Mouse (Mus musculus) subcutaneous adipose tissue, adult 2 months (tissue): ENCODE measurements around the gene Gm11237. TPM values are rescaled to one million over a fixed set of nuclear protein-coding genes. Genes with fewer than 3 reads are reported as not detected.

Source experiments
- polyA plus RNA-seq: library from polyadenylated mRNA; depleted of rRNA; stranded (reverse); fragments of >200 nt; gene quantifications from 2 replicates; pipeline ENCODE4 v1.2.3, GENCODE M21; 2012; ENCODE audit warnings: low replicate concordance; rRNA removed

The Gm11237 gene
- not detected in 2 replicates for polyA plus RNA-seq

GRCm38 (mm10) chr4:73622684-73623083 is at the start of gene Gm11237:
Gm11237 (plus strand) TSS chr4:73622984.

GRCm38 (mm10) chr4:73607581-73607980 is 15.2 kb upstream of the Gm11237 start, which contains the start of gene Gm11238:
Gm11238 (plus strand) TSS chr4:73607881.

GRCm38 (mm10) chr4:73637821-73638220 is 15.0 kb downstream of the Gm11237 start, which contains the start of gene Gm11236:
Gm11236 (plus strand) TSS chr4:73638121.

GRCm38 (mm10) chr4:73668054-73668453 is 45.3 kb downstream of the Gm11237 start, which contains the start of gene Gm11239:
Gm11239 (plus strand) TSS chr4:73668354.

Other genes starting within 250 kb of the Gm11237 start
- not detected in 2 replicates for gene Gm11487, start 217.9 kb upstream of the Gm11237 start, polyA plus RNA-seq
- not detected in 2 replicates for gene Gm11238, start 15.1 kb upstream of the Gm11237 start, polyA plus RNA-seq
- not detected in 2 replicates for gene Gm11236, start 15.1 kb downstream of the Gm11237 start, polyA plus RNA-seq
- not detected in 2 replicates for gene Gm11239, start 45.4 kb downstream of the Gm11237 start, polyA plus RNA-seq
- gene Gm428, start 60.5 kb downstream of the Gm11237 start, polyA plus RNA-seq, result not detected in 2 replicates
- gene Rasef, start 168.0 kb downstream of the Gm11237 start, polyA plus RNA-seq, result 3.6 TPM in 1 of 2 replicates, not detected in the other